Comparison of ENCODE assay signal across 14 mouse cellular contexts in genomic region chr3:90589390-90589789, GRCm38 (mm10). TPM values are rescaled to one million over a fixed set of nuclear protein-coding genes. Genes with fewer than 3 reads are reported as not detected.
DNase-seq lines count a peak whose midpoint lies in the region; ATAC-seq lines count a peak whose summit lies in the region.
"Had no signal": no experiment of that assay in that cellular context is flagged by ENCODE, and none has a peak within 500 bp of the region (broad histone marks: within the 10 kb centered on the region; RNA-seq: fewer than 3 reads in every experiment).

No protein-coding gene starts in this region.

- H3K9me3 ChIP-seq in heart, embryonic 10.5 days: no peaks in the 10 kb centered on the region; the same call in 1 of the 2 replicates
- no peaks in the 10 kb centered on the region for H3K9me3 ChIP-seq in stomach, embryonic 16.5 days (replicated peaks; ENCODE audit: control insufficient read depth, low read length)
- no peaks in the 10 kb centered on the region for H3K9me3 ChIP-seq in forebrain, embryonic 15.5 days

- no peaks in the 10 kb centered on the region for H3K27me3 ChIP-seq in heart, embryonic 10.5 days (ENCODE audit: insufficient read depth, poor library complexity, severe bottlenecking)
- no peaks in the 10 kb centered on the region for H3K27me3 ChIP-seq in stomach, embryonic 16.5 days (ENCODE audit: control insufficient read depth, insufficient read depth, low read length)
- no peaks in the 10 kb centered on the region for H3K27me3 ChIP-seq in forebrain, embryonic 15.5 days

- no peaks in the 10 kb centered on the region for H3K36me3 ChIP-seq in heart, embryonic 10.5 days
- H3K36me3 ChIP-seq in stomach, embryonic 16.5 days (ENCODE audit: control insufficient read depth, insufficient read depth, low read length): no peaks in the 10 kb centered on the region
- no peaks in the 10 kb centered on the region for H3K36me3 ChIP-seq in forebrain, embryonic 15.5 days

- no peak overlapping the region for H3K9ac ChIP-seq in stomach, embryonic 16.5 days (ENCODE audit: low read length)
- H3K9ac ChIP-seq in forebrain, embryonic 15.5 days (replicated peaks): no peak overlapping the region

- no peak overlapping the region for H3K4me3 ChIP-seq in heart, embryonic 10.5 days
- no peak overlapping the region for H3K4me3 ChIP-seq in stomach, embryonic 16.5 days (replicated peaks; ENCODE audit: low read length)
- no peak overlapping the region for H3K4me3 ChIP-seq in forebrain, embryonic 15.5 days
- H3K4me3 ChIP-seq: layer of hippocampus, adult 2 months had no signal

- DNase-seq in heart, embryonic 10.5 days (ENCODE audit: low spot score): no peak
- no peak for DNase-seq in heart, adult 8-10 months (ENCODE audit: low spot score)
- peak; percentile 72 for DNase-seq in CD4-positive helper T cell, adult 2 months (ENCODE audit: low read depth, low spot score)
- peak; percentile 82 for DNase-seq in induced T-regulatory cell, adult 2 months (ENCODE audit: low read depth)
- no peak for DNase-seq in left cerebral cortex, adult 11 months (ENCODE audit: low spot score)
- no peak for DNase-seq in lung, postnatal 25 days (ENCODE audit: low spot score)
- DNase-seq: gastrocnemius, postnatal 36 days; heart, postnatal 4 days; lung, postnatal 14 days; right cerebral cortex, adult 18-20 months had no signal

- no peak overlapping the region for H3K4me2 ChIP-seq in stomach, embryonic 16.5 days (ENCODE audit: low read depth, low read length)
- H3K4me2 ChIP-seq in forebrain, embryonic 15.5 days (replicated peaks): no peak overlapping the region

- H3K4me1 ChIP-seq in heart, embryonic 10.5 days: peaks cover 7% of the 10 kb centered on the region; the same call in 1 of the 2 replicates
- peaks cover 13% of the 10 kb centered on the region; the same call in 1 of the 2 replicates for H3K4me1 ChIP-seq in stomach, embryonic 16.5 days (ENCODE audit: control insufficient read depth, insufficient read depth, low read length)
- no peaks in the 10 kb centered on the region for H3K4me1 ChIP-seq in forebrain, embryonic 15.5 days

- ATAC-seq in stomach, embryonic 16.5 days (ENCODE audit: insufficient read depth, low FRiP score): no peak
- no peak for ATAC-seq in forebrain, embryonic 15.5 days (replicated peaks)

- 72% methylated on average over 6 of the region's 6 CpGs for WGBS in heart, embryonic 10.5 days
- 70% methylated on average over 6 of the region's 6 CpGs for WGBS in stomach, embryonic 16.5 days
- 85% methylated on average over 6 of the region's 6 CpGs for WGBS in forebrain, embryonic 15.5 days

- H3K27ac ChIP-seq in heart, embryonic 10.5 days: peak overlapping the region; percentile 64; the same call in 1 of the 2 replicates
- H3K27ac ChIP-seq in stomach, embryonic 16.5 days (ENCODE audit: low read length): peak overlapping the region; percentile 53; the same call in 1 of the 2 replicates
- H3K27ac ChIP-seq in forebrain, embryonic 15.5 days (replicated peaks): no peak overlapping the region
- H3K27ac ChIP-seq: layer of hippocampus, adult 2 months had no signal

RNA-seq across cellular contexts. Expression of gene S100a2, which starts 0.7 kb away (rescaled TPM):
- polyA plus RNA-seq in heart, embryonic 10.5 days (2016; fragmentation: Nextera tagmentation; extraction: Ambion mirVana): not detected in 2 replicates
- not detected for total RNA-seq in heart, adult 8-10 months (2022)
- polyA plus RNA-seq in stomach, embryonic 16.5 days (2015; fragmentation: Nextera tagmentation; extraction: Ambion mirVana): 0.93 and 1.3 TPM in 2 replicates
- polyA plus RNA-seq in forebrain, embryonic 15.5 days (2015; fragmentation: Nextera tagmentation; extraction: Ambion mirVana): not detected in 2 replicates
- total RNA-seq: gastrocnemius, postnatal 36 days; heart, postnatal 4 days; layer of hippocampus, adult 2 months had no signal
- polyA plus RNA-seq: limb, embryonic 11.5 days had no signal

RNA-seq across cellular contexts. Expression of gene Gm42674, which starts 12.3 kb away (rescaled TPM):
- polyA plus RNA-seq in heart, embryonic 10.5 days (2016; fragmentation: Nextera tagmentation; extraction: Ambion mirVana): not detected in 2 replicates
- total RNA-seq in heart, adult 8-10 months (2022): not detected
- not detected in 2 replicates for polyA plus RNA-seq in stomach, embryonic 16.5 days (2015; fragmentation: Nextera tagmentation; extraction: Ambion mirVana)
- not detected in 2 replicates for polyA plus RNA-seq in forebrain, embryonic 15.5 days (2015; fragmentation: Nextera tagmentation; extraction: Ambion mirVana)
- total RNA-seq: gastrocnemius, postnatal 36 days; heart, postnatal 4 days; layer of hippocampus, adult 2 months had no signal
- polyA plus RNA-seq: limb, embryonic 11.5 days had no signal

RNA-seq across cellular contexts. Expression of gene S100a4, which starts 14.2 kb away (rescaled TPM):
- polyA plus RNA-seq in heart, embryonic 10.5 days (2016; fragmentation: Nextera tagmentation; extraction: Ambion mirVana): 0.30 and 0.43 TPM in 2 replicates
- 10 to 100 TPM in 2 of 4 experiments, 1 to 10 TPM in 2; 5.9 to 16.2 (median 9.5) TPM for total RNA-seq in heart, adult 8-10 months (2022)
- 12.5 and 15.1 TPM in 2 replicates for polyA plus RNA-seq in stomach, embryonic 16.5 days (2015; fragmentation: Nextera tagmentation; extraction: Ambion mirVana)
- polyA plus RNA-seq in forebrain, embryonic 15.5 days (2015; fragmentation: Nextera tagmentation; extraction: Ambion mirVana): 0.56 and 0.65 TPM in 2 replicates

RNA-seq across cellular contexts. Expression of gene S100a5, which starts 18.9 kb away (rescaled TPM):
- polyA plus RNA-seq in heart, embryonic 10.5 days (2016; fragmentation: Nextera tagmentation; extraction: Ambion mirVana): not detected in 2 replicates
- not detected for total RNA-seq in heart, adult 8-10 months (2022)
- polyA plus RNA-seq in stomach, embryonic 16.5 days (2015; fragmentation: Nextera tagmentation; extraction: Ambion mirVana): 4.5 and 5.2 TPM in 2 replicates
- not detected in 2 replicates for polyA plus RNA-seq in forebrain, embryonic 15.5 days (2015; fragmentation: Nextera tagmentation; extraction: Ambion mirVana)
- total RNA-seq: heart, postnatal 4 days; layer of hippocampus, adult 2 months had no signal
- polyA plus RNA-seq: limb, embryonic 11.5 days had no signal

RNA-seq across cellular contexts. Expression of gene S100a6, which starts 23.3 kb away (rescaled TPM):
- 27.3 and 28.9 TPM in 2 replicates for polyA plus RNA-seq in heart, embryonic 10.5 days (2016; fragmentation: Nextera tagmentation; extraction: Ambion mirVana)
- total RNA-seq in heart, adult 8-10 months (2022): 10 to 100 TPM; 54.7 to 77.4 (median 69.0) TPM
- 820 and 892 TPM in 2 replicates for polyA plus RNA-seq in stomach, embryonic 16.5 days (2015; fragmentation: Nextera tagmentation; extraction: Ambion mirVana)
- 12.8 and 18.5 TPM in 2 replicates for polyA plus RNA-seq in forebrain, embryonic 15.5 days (2015; fragmentation: Nextera tagmentation; extraction: Ambion mirVana)

Comparison
In these comparisons a context has a peak if more than half of its experiments do, and no peak if none do; other contexts are left out.
1. DNase-seq: peak in CD4-positive helper T cell, adult 2 months (single experiment) and induced T-regulatory cell, adult 2 months (single experiment); none in heart, embryonic 10.5 days (single experiment), heart, adult 8-10 months (single experiment), left cerebral cortex, adult 11 months (single experiment) and lung, postnatal 25 days (single experiment).